Mouse (Mus musculus) MEL (cell line): ENCODE data around the gene Stab2. TPM values are rescaled to one million over a fixed set of nuclear protein-coding genes. Genes with fewer than 3 reads are reported as not detected.

Experiments
- DNase-seq: peaks from one replicate; pipeline ENCODE4 v3.0.0; 2011; ENCODE audit warnings: low read depth, low spot score
- H3K27ac ChIP-seq: 2 replicates; pipeline ENCODE4 v1.5.1; 2012; ENCODE audit warnings: low read depth, mild to moderate bottlenecking, control low read depth, low read length, moderate library complexity; ENCODE audit not compliant: control insufficient read depth
- H3K27me3 ChIP-seq, 2 experiments: fragments of 150-350 bp in 1 of 2; sonication (generic) in 1 of 2; 2 replicates each; pipeline ENCODE4 v1.6.1; 2012; ENCODE audit warnings: low read length in 2 of 2, mild to moderate bottlenecking in 2 of 2, improper control_type of control experiment in 1 of 2, moderate library complexity in 1 of 2; ENCODE audit not compliant: insufficient read depth in 2 of 2, control insufficient read depth in 1 of 2
- H3K36me3 ChIP-seq, 2 experiments: 2 replicates each; pipeline ENCODE4 v1.6.1; 2012 to 2014; ENCODE audit warnings: low read length in 2 of 2, improper control_type of control experiment in 1 of 2, inconsistent platforms in 1 of 2, mild to moderate bottlenecking in 1 of 2; ENCODE audit not compliant: insufficient read depth in 2 of 2, control insufficient read depth in 1 of 2
- H3K4me1 ChIP-seq, 2 experiments: fragments of 150-350 bp in 1 of 2; sonication (generic) in 1 of 2; 2 replicates each; pipeline ENCODE4 v1.6.1; 2012; ENCODE audit warnings: low read length in 2 of 2, improper control_type of control experiment in 1 of 2, mild to moderate bottlenecking in 1 of 2; ENCODE audit not compliant: insufficient read depth in 2 of 2, control insufficient read depth in 1 of 2
- H3K4me3 ChIP-seq, 2 experiments: fragments of 150-350 bp in 1 of 2; sonication (generic) in 1 of 2; 2 replicates each; pipeline ENCODE4 v1.5.1; 2012; ENCODE audit warnings: low read depth in 2 of 2, low read length in 2 of 2, mild to moderate bottlenecking in 2 of 2, moderate library complexity in 2 of 2, control low read depth in 1 of 2, improper control_type of control experiment in 1 of 2; ENCODE audit not compliant: control insufficient read depth in 1 of 2, insufficient read depth in 1 of 2
- H3K79me2 ChIP-seq: 2 replicates; pipeline ENCODE4 v1.6.1; 2012; ENCODE audit warnings: mild to moderate bottlenecking, low read length, moderate library complexity; ENCODE audit not compliant: control insufficient read depth, poor library complexity, insufficient read depth
- H3K9ac ChIP-seq: 2 replicates; pipeline ENCODE4 v1.6.1; 2012; ENCODE audit warnings: low read depth, mild to moderate bottlenecking, control low read depth, low read length, moderate library complexity; ENCODE audit not compliant: control insufficient read depth, poor library complexity, severe bottlenecking
- H3K9me3 ChIP-seq: fragments of 150-350 bp; sonication (generic); replicated peaks from 2 replicates; pipeline ENCODE4 v1.6.1; 2012; ENCODE audit warnings: mild to moderate bottlenecking, low read length, improper control_type of control experiment, moderate library complexity; ENCODE audit not compliant: insufficient read depth
- BHLHE40 ChIP-seq: IDR thresholded peaks from 2 replicates; pipeline ENCODE4 v1.6.1; 2012; ENCODE audit warnings: low read depth, mild to moderate bottlenecking, inconsistent platforms, low read length, improper control_type of control experiment, borderline replicate concordance
- CTCF ChIP-seq, 3 experiments: IDR thresholded peaks in 2 of 3; conservative IDR thresholded peaks in 1 of 3; 2 replicates each; pipeline ENCODE4 v1.5.1; 2011 to 2012; ENCODE audit warnings: low read length in 3 of 3, low read depth in 2 of 3, mild to moderate bottlenecking in 2 of 3, improper control_type of control experiment in 1 of 3, inconsistent platforms in 1 of 3, mixed read lengths in 1 of 3, moderate library complexity in 1 of 3; ENCODE audit not compliant: control insufficient read depth in 1 of 3, insufficient read depth in 1 of 3, poor library complexity in 1 of 3, severe bottlenecking in 1 of 3
- EP300 ChIP-seq, 2 experiments: IDR thresholded peaks; 2 replicates each; pipeline ENCODE4 v1.6.1; 2011; ENCODE audit warnings: improper control_type of control experiment in 2 of 2, low read length in 2 of 2, low read depth in 1 of 2, mild to moderate bottlenecking in 1 of 2
- ETS1 ChIP-seq: IDR thresholded peaks from 2 replicates; pipeline ENCODE4 v1.6.1; 2012; ENCODE audit warnings: low read depth, mild to moderate bottlenecking, inconsistent platforms, low read length, improper control_type of control experiment, moderate library complexity
- HCFC1 ChIP-seq: IDR thresholded peaks from 2 replicates; pipeline ENCODE4 v1.6.1; 2012; ENCODE audit warnings: low read depth, mild to moderate bottlenecking, inconsistent platforms, low read length, improper control_type of control experiment, moderate library complexity
- MAX ChIP-seq: IDR thresholded peaks from 2 replicates; pipeline ENCODE4 v1.6.1; 2011; ENCODE audit warnings: low read length, improper control_type of control experiment
- MEF2A ChIP-seq: IDR thresholded peaks from 2 replicates; pipeline ENCODE4 v1.6.1; 2014; ENCODE audit warnings: low read depth, mild to moderate bottlenecking, inconsistent platforms, low read length, improper control_type of control experiment; ENCODE audit not compliant: poor library complexity, insufficient replicate concordance, severe bottlenecking; ENCODE audit errors: extremely low read depth
- MYB ChIP-seq: IDR thresholded peaks from 2 replicates; pipeline ENCODE4 v1.6.1; 2011; ENCODE audit warnings: mild to moderate bottlenecking, low read depth, low read length, improper control_type of control experiment
- NRF1 ChIP-seq: IDR thresholded peaks from 2 replicates; pipeline ENCODE4 v1.6.1; 2014; ENCODE audit warnings: low read depth, mild to moderate bottlenecking, inconsistent platforms, low read length, improper control_type of control experiment, moderate library complexity; ENCODE audit not compliant: poor library complexity, insufficient read depth, severe bottlenecking
- RAD21 ChIP-seq: IDR thresholded peaks from 2 replicates; pipeline ENCODE4 v1.6.1; 2011; ENCODE audit warnings: mild to moderate bottlenecking, low read depth, low read length, improper control_type of control experiment
- TBP ChIP-seq: IDR thresholded peaks from 2 replicates; pipeline ENCODE4 v1.8.0; 2011; ENCODE audit warnings: low read depth, low read length, improper control_type of control experiment
- TCF12 ChIP-seq: IDR thresholded peaks from 2 replicates; pipeline ENCODE4 v1.6.1; 2014; ENCODE audit warnings: low read depth, mild to moderate bottlenecking, inconsistent platforms, low read length, improper control_type of control experiment, moderate library complexity
- UBTF ChIP-seq: IDR thresholded peaks from 2 replicates; pipeline ENCODE4 v1.6.1; 2012; ENCODE audit warnings: low read depth, mild to moderate bottlenecking, inconsistent platforms, low read length, improper control_type of control experiment, moderate library complexity, borderline replicate concordance; ENCODE audit not compliant: insufficient read depth
- USF1 ChIP-seq: IDR thresholded peaks from 2 replicates; pipeline ENCODE4 v1.6.1; 2014; ENCODE audit warnings: low read depth, mild to moderate bottlenecking, inconsistent platforms, low read length, improper control_type of control experiment, moderate library complexity
- ZC3H11A ChIP-seq: IDR thresholded peaks from 2 replicates; pipeline ENCODE4 v1.6.1; 2012; ENCODE audit warnings: low read depth, mild to moderate bottlenecking, inconsistent platforms, low read length, improper control_type of control experiment
- polyA plus RNA-seq, 2 experiments: library from polyadenylated mRNA; stranded (reverse) in 1 of 2; unstranded in 1 of 2; fragments of >175 nt in 1 of 2; fragments of >200 nt in 1 of 2; gene quantifications; 2 replicates each; pipeline versions ENCODE4 v1.2.1 to v1.2.4; 2012; ENCODE audit warnings: low replicate concordance in 2 of 2, low read depth in 1 of 2; ENCODE audit not compliant: insufficient read length in 2 of 2, insufficient read depth in 1 of 2, missing spikeins in 1 of 2
- total RNA-seq: library from RNA; depleted of rRNA; stranded (reverse); fragments of 300-350 nt; gene quantifications from 2 replicates; pipeline ENCODE4 v1.2.3, GENCODE M21; 2012

Stab2 gene
- total and polyA plus RNA-seq, 3 experiments, result 0.73 to 5.1 TPM; not detected in 1

GRCm38 (mm10) chr10:87039800-87040199, 32.0 kb upstream of the Stab2 start:
- Histone ChIP-seq H3K27me3 (no peaks in the 10 kb centered on the region; a peak in 1 of 4 replicates), H3K9me3 (no peaks in the 10 kb centered on the region)

GRCm38 (mm10) chr10:87039340-87039739, 31.5 kb upstream of the Stab2 start:
- H3K79me2 ChIP-seq, result no peaks in the 10 kb centered on the region
- no peak for DNase-seq
- H3K4me1 ChIP-seq, result no peaks in the 10 kb centered on the region
- no peak overlapping the region for H3K9ac ChIP-seq
- peaks cover 0 to 2% of the 10 kb centered on the region in 2 experiments; a peak in 2 of 4 replicates for H3K27me3 ChIP-seq
- TF ChIP-seq RAD21 (no peak), NRF1 (no peak), MEF2A (no peak), EP300 (IDR thresholded peaks at IDR 0.05; ENCODE audit: low read depth in 1 of 2, low read length in 2 of 2) (no peak), TBP (no peak), TCF12 (no peak), ZC3H11A (no peak)
- TF ChIP-seq, all 39 proteins: peak for 0
- Histone ChIP-seq H3K27ac (no peak overlapping the region), H3K36me3 (no peaks in the 10 kb centered on the region), H3K4me3 (no peak overlapping the region), H3K9me3 (no peaks in the 10 kb centered on the region)

More at GRCm38 (mm10) chr10:87039800-87040199, 32.0 kb upstream of the Stab2 start:
- Histone ChIP-seq H3K4me1 (no peaks in the 10 kb centered on the region), H3K4me3 (no peak overlapping the region), H3K27ac (no peak overlapping the region), H3K79me2 (no peaks in the 10 kb centered on the region), H3K36me3 (no peaks in the 10 kb centered on the region), H3K9ac (no peak overlapping the region)
- DNase-seq, result no peak
- TF ChIP-seq ETS1 (no peak), ZC3H11A (no peak), RAD21 (no peak), HCFC1 (no peak)

GRCm38 (mm10) chr10:87037062-87037461, 29.2 kb upstream of the Stab2 start:
- no peaks in the 10 kb centered on the region for H3K4me1 ChIP-seq
- no peak for TF ChIP-seq TCF12
- no peak for TF ChIP-seq USF1
- no peak for TF ChIP-seq CTCF (IDR thresholded peaks at IDR 0.05 in 2 of 3, conservative IDR thresholded peaks at IDR 0.05 in 1 of 3; ENCODE audit: control insufficient read depth in 1 of 3, insufficient read depth in 1 of 3, low read depth in 2 of 3, low read length in 3 of 3, poor library complexity in 1 of 3, severe bottlenecking in 1 of 3)
- TF ChIP-seq MYB, result no peak
- TF ChIP-seq TBP, result no peak
- no peak for TF ChIP-seq BHLHE40
- TF ChIP-seq UBTF, result no peak
- no peak for TF ChIP-seq ZC3H11A
- no peak for TF ChIP-seq MAX
- TF ChIP-seq, all 39 proteins: peak for 0
- H3K27me3 ChIP-seq, result peaks cover 0 to 3% of the 10 kb centered on the region in 2 experiments; a peak in 2 of 4 replicates
- H3K4me3 ChIP-seq, result no peak overlapping the region
- no peaks in the 10 kb centered on the region for H3K9me3 ChIP-seq
- no peak overlapping the region for H3K9ac ChIP-seq
- H3K27ac ChIP-seq, result no peak overlapping the region
- H3K36me3 ChIP-seq, result no peaks in the 10 kb centered on the region
- DNase-seq, result no peak
- no peaks in the 10 kb centered on the region for H3K79me2 ChIP-seq
